23 mouse cellular contexts compared by ENCODE assay signal in genomic region chrX:58028858-58029257, GRCm38 (mm10). TPM values are rescaled to one million over a fixed set of nuclear protein-coding genes. Genes with fewer than 3 reads are reported as not detected.
DNase-seq lines count a peak whose midpoint lies in the region; ATAC-seq lines count a peak whose summit lies in the region.
"Had no signal": no experiment of that assay in that cellular context is flagged by ENCODE, and none has a peak within 500 bp of the region (broad histone marks: within the 10 kb centered on the region; RNA-seq: fewer than 3 reads in every experiment).

No protein-coding gene starts in this region.

- peaks cover 19% of the 10 kb centered on the region for H3K27me3 ChIP-seq in hindbrain, embryonic 11.5 days (ENCODE audit: control insufficient read depth, insufficient read depth, low read length)
- peaks cover 28% of the 10 kb centered on the region for H3K27me3 ChIP-seq in midbrain, embryonic 12.5 days

- no peak overlapping the region for H3K27ac ChIP-seq in hindbrain, embryonic 11.5 days (ENCODE audit: low read depth, low read length)
- peak overlapping the region; percentile 35; the same call in 1 of the 2 replicates for H3K27ac ChIP-seq in midbrain, embryonic 12.5 days (replicated peaks)
- H3K27ac ChIP-seq: liver, embryonic 13.5 days; stomach, postnatal 0 days had no signal

- H3K4me3 ChIP-seq in hindbrain, embryonic 11.5 days (ENCODE audit: low read depth, low read length) = no peak overlapping the region
- H3K4me3 ChIP-seq in midbrain, embryonic 12.5 days = peak overlapping the region; percentile 56
- H3K4me3 ChIP-seq: heart, embryonic 12.5 days; liver, embryonic 13.5 days had no signal

- no peak overlapping the region for H3K9ac ChIP-seq in hindbrain, embryonic 11.5 days (ENCODE audit: low read depth, low read length)
- H3K9ac ChIP-seq in midbrain, embryonic 12.5 days (replicated peaks) = no peak overlapping the region
- H3K9ac ChIP-seq: heart, embryonic 12.5 days; liver, embryonic 13.5 days had no signal

- DNase-seq in embryo, embryonic 10.5 days (ENCODE audit: low spot score) = peak; percentile 40
- no peak for DNase-seq in embryo, embryonic 10 days (ENCODE audit: low spot score)
- peak; percentile 36 for DNase-seq in ZHBTc4 (ENCODE audit: low read depth, low spot score)
- DNase-seq in hindbrain, embryonic 11.5 days (ENCODE audit: low spot score) = peak; percentile 38
- no peak for DNase-seq in gastrocnemius, postnatal 4 days (ENCODE audit: low spot score in 2 of 2)
- DNase-seq in heart, adult 11 months = no peak
- no peak for DNase-seq in layer of hippocampus, postnatal 25 days (ENCODE audit: extremely low spot score in 1 of 2, low spot score in 1 of 2)
- DNase-seq: adrenal gland, adult 8-10 months; gastrocnemius, postnatal 25 days; heart, postnatal 36 days; kidney, postnatal 10 days; liver, embryonic 13.5 days; right cerebral cortex, adult 18-20 months; thymus, postnatal 36 days had no signal

- no peaks in the 10 kb centered on the region for H3K4me1 ChIP-seq in hindbrain, embryonic 11.5 days (replicated peaks; ENCODE audit: control insufficient read depth, insufficient read depth, low read length)
- no peaks in the 10 kb centered on the region for H3K4me1 ChIP-seq in midbrain, embryonic 12.5 days
- H3K4me1 ChIP-seq: liver, embryonic 13.5 days had no signal

- no peaks in the 10 kb centered on the region for H3K9me3 ChIP-seq in hindbrain, embryonic 11.5 days (ENCODE audit: control insufficient read depth, low read length)
- H3K9me3 ChIP-seq in midbrain, embryonic 12.5 days = no peaks in the 10 kb centered on the region
- H3K9me3 ChIP-seq: liver, embryonic 13.5 days had no signal

- 21% methylated on average over 8 of the region's 8 CpGs for WGBS in hindbrain, embryonic 11.5 days
- 27% methylated on average over 8 of the region's 8 CpGs for WGBS in midbrain, embryonic 12.5 days

- ATAC-seq in hindbrain, embryonic 11.5 days (ENCODE audit: low FRiP score) = no peak
- no peak for ATAC-seq in midbrain, embryonic 12.5 days (ENCODE audit: low FRiP score, low read depth)
- ATAC-seq: intestine, postnatal 0 days; lung, postnatal 0 days had no signal

- H3K36me3 ChIP-seq in hindbrain, embryonic 11.5 days (ENCODE audit: control insufficient read depth, insufficient read depth, low read length) = no peaks in the 10 kb centered on the region
- H3K36me3 ChIP-seq in midbrain, embryonic 12.5 days = no peaks in the 10 kb centered on the region
- H3K36me3 ChIP-seq: heart, embryonic 12.5 days; liver, embryonic 13.5 days had no signal

- no peak overlapping the region for H3K4me2 ChIP-seq in hindbrain, embryonic 11.5 days (replicated peaks; ENCODE audit: low read depth, low read length)
- peak overlapping the region; percentile 56 for H3K4me2 ChIP-seq in midbrain, embryonic 12.5 days (replicated peaks)
- H3K4me2 ChIP-seq: heart, embryonic 12.5 days; liver, embryonic 13.5 days had no signal

RNA-seq across cellular contexts. Expression of gene Zic3, which starts 6.4 kb away (rescaled TPM):
- 27.2 and 28.5 TPM in 2 replicates for polyA plus RNA-seq in hindbrain, embryonic 11.5 days (2014; fragmentation: Nextera tagmentation; extraction: Ambion mirVana)
- 38.8 and 49.3 TPM in 2 replicates for polyA plus RNA-seq in midbrain, embryonic 12.5 days (2016; fragmentation: Nextera tagmentation; extraction: Ambion mirVana)
- total RNA-seq in gastrocnemius, postnatal 4 days (2021) = not detected
- 1 to 10 TPM; 2.8 to 4.0 TPM for total RNA-seq in layer of hippocampus, postnatal 25 days (2021)
- total RNA-seq: adrenal gland, adult 8-10 months; common myeloid progenitor, adult 5-6 weeks; gastrocnemius, postnatal 25 days; heart, postnatal 36 days; megakaryocyte-erythroid progenitor cell, adult 5-6 weeks; neutrophil, adult 5-6 weeks had no signal
- polyA plus RNA-seq: intestine, postnatal 0 days; liver, embryonic 13.5 days; lung, postnatal 0 days; spleen, adult 2 months; stomach, postnatal 0 days had no signal

Comparison
In these comparisons a context has a peak if more than half of its experiments do, and no peak if none do; other contexts are left out.
1. DNase-seq: peak in embryo, embryonic 10.5 days (single experiment), ZHBTc4 (single experiment) and hindbrain, embryonic 11.5 days (single experiment); none in embryo, embryonic 10 days (single experiment), gastrocnemius, postnatal 4 days (0 of 2), heart, adult 11 months (single experiment) and layer of hippocampus, postnatal 25 days (0 of 2).